Mouse (Mus musculus) cerebellum, postnatal 36 days (tissue): ENCODE data around the gene Myo16.
A peak's percentile ranks its signal among the peaks of the same experiment; 100 is the strongest.

ENCODE experiments used
- DNase-seq, 2 experiments: peaks; one replicate each; pipeline ENCODE4 v3.0.0; 2021 to 2022; ENCODE audit warnings: mixed read lengths in 2 of 2

The Myo16 gene

GRCm38 (mm10) chr8:10562636-10563035, 408.9 kb downstream of the Myo16 start:
- DNase-seq, result no peak

GRCm38 (mm10) chr8:10565231-10566029, 411.7 kb downstream of the Myo16 start:
- no peak for DNase-seq

- no peak for DNase-seq
Measured at GRCm38 (mm10) chr8:10568448-10568847, 414.7 kb downstream of the Myo16 start.

GRCm38 (mm10) chr8:10574096-10574495, 420.4 kb downstream of the Myo16 start:
- DNase-seq, result peak; percentile 78 to 81

GRCm38 (mm10) chr8:10575244-10575643, 421.5 kb downstream of the Myo16 start:
- DNase-seq, result no peak

GRCm38 (mm10) chr8:10586956-10587744, 433.4 kb downstream of the Myo16 start:
- DNase-seq, result peak in 1 of 2 experiments; percentile 35

- DNase-seq, result no peak
Measured at GRCm38 (mm10) chr8:10589422-10589933, 435.8 kb downstream of the Myo16 start.

GRCm38 (mm10) chr8:10592917-10593316, 439.2 kb downstream of the Myo16 start:
- no peak for DNase-seq

GRCm38 (mm10) chr8:10596353-10596752, 442.6 kb downstream of the Myo16 start:
- DNase-seq, result no peak

GRCm38 (mm10) chr8:10597595-10597994, 443.9 kb downstream of the Myo16 start:
- no peak for DNase-seq

GRCm38 (mm10) chr8:10598889-10599288, 445.2 kb downstream of the Myo16 start:
- no peak for DNase-seq

GRCm38 (mm10) chr8:10606028-10606815, 452.5 kb downstream of the Myo16 start:
- no peak for DNase-seq

- no peak for DNase-seq
Measured at GRCm38 (mm10) chr8:10606816-10607209, 453.1 kb downstream of the Myo16 start.

- no peak for DNase-seq
Measured at GRCm38 (mm10) chr8:10611636-10612035, 457.9 kb downstream of the Myo16 start.

- DNase-seq, result no peak
Measured at GRCm38 (mm10) chr8:10613371-10613770, 459.7 kb downstream of the Myo16 start.

GRCm38 (mm10) chr8:10619689-10620088, 466.0 kb downstream of the Myo16 start:
- no peak for DNase-seq

GRCm38 (mm10) chr8:10625262-10625661, 471.6 kb downstream of the Myo16 start:
- no peak for DNase-seq

GRCm38 (mm10) chr8:10628725-10629124, 475.0 kb downstream of the Myo16 start:
- no peak for DNase-seq

GRCm38 (mm10) chr8:10629862-10630261, 476.2 kb downstream of the Myo16 start:
- no peak for DNase-seq

GRCm38 (mm10) chr8:10631006-10631405, 477.3 kb downstream of the Myo16 start:
- DNase-seq, result no peak

- no peak for DNase-seq
Measured at GRCm38 (mm10) chr8:10632603-10633002, 478.9 kb downstream of the Myo16 start.

GRCm38 (mm10) chr8:10633360-10634140, 479.8 kb downstream of the Myo16 start:
- DNase-seq, result peak in 1 of 2 experiments; percentile 7
